21 mouse cellular contexts compared by ENCODE assay signal in genomic region chr11:76074296-76075093, GRCm38 (mm10). TPM values are rescaled to one million over a fixed set of nuclear protein-coding genes. Genes with fewer than 3 reads are reported as not detected.
A peak's percentile ranks its signal among the peaks of the same experiment; 100 is the strongest.
DNase-seq lines count a peak whose midpoint lies in the region; ATAC-seq lines count a peak whose summit lies in the region.
"Had no signal": no experiment of that assay in that cellular context is flagged by ENCODE, and none has a peak within 500 bp of the region (broad histone marks: within the 10 kb centered on the region; RNA-seq: fewer than 3 reads in every experiment).

No protein-coding gene starts in this region.

- 54% methylated on average over 11 of the region's 11 CpGs for whole genome bisulfite sequencing in embryonic facial prominence, embryonic 11.5 days
- WGBS in limb, embryonic 10.5 days = 77% methylated on average over 11 of the region's 11 CpGs
- 69% methylated on average over 11 of the region's 11 CpGs for WGBS in forebrain, embryonic 10.5 days

- H3K36me3 ChIP-seq in embryonic facial prominence, embryonic 11.5 days (replicated peaks; ENCODE audit: control insufficient read depth, insufficient read depth, low read depth, low read length) = no peaks in the 10 kb centered on the region; the same call in 1 of the 2 replicates
- H3K36me3 ChIP-seq in limb, embryonic 10.5 days = peaks cover 22% of the 10 kb centered on the region
- peaks cover 17% of the 10 kb centered on the region for H3K36me3 ChIP-seq in forebrain, embryonic 10.5 days (replicated peaks)

- H3K27me3 ChIP-seq in embryonic facial prominence, embryonic 11.5 days (ENCODE audit: control insufficient read depth, insufficient read depth, low read length) = no peaks in the 10 kb centered on the region
- no peaks in the 10 kb centered on the region for H3K27me3 ChIP-seq in limb, embryonic 10.5 days (ENCODE audit: low read depth, poor library complexity, severe bottlenecking)
- H3K27me3 ChIP-seq in forebrain, embryonic 10.5 days (ENCODE audit: poor library complexity, severe bottlenecking) = no peaks in the 10 kb centered on the region
- H3K27me3 ChIP-seq: heart, embryonic 15.5 days; hindbrain, embryonic 12.5 days; midbrain, embryonic 12.5 days; Patski had no signal

- no peak overlapping the region for H3K4me3 ChIP-seq in embryonic facial prominence, embryonic 11.5 days (ENCODE audit: low read depth, low read length)
- H3K4me3 ChIP-seq in limb, embryonic 10.5 days = no peak overlapping the region
- H3K4me3 ChIP-seq in forebrain, embryonic 10.5 days = no peak overlapping the region
- H3K4me3 ChIP-seq: erythroblast, embryonic 14.5 days; heart, embryonic 15.5 days; hindbrain, embryonic 12.5 days; midbrain, embryonic 12.5 days had no signal

- no peaks in the 10 kb centered on the region for H3K4me1 ChIP-seq in embryonic facial prominence, embryonic 11.5 days (ENCODE audit: control insufficient read depth, insufficient read depth, low read length)
- peaks cover 21% of the 10 kb centered on the region for H3K4me1 ChIP-seq in limb, embryonic 10.5 days
- peaks cover 5% of the 10 kb centered on the region; the same call in 1 of the 2 replicates for H3K4me1 ChIP-seq in forebrain, embryonic 10.5 days
- H3K4me1 ChIP-seq: midbrain, embryonic 12.5 days had no signal

- ATAC-seq in frontal cortex, adult (ENCODE audit: low TSS enrichment) = 0 out of 2 replicates have a peak, but pooled peaks have one; percentile 41
- no peak for ATAC-seq in embryonic facial prominence, embryonic 11.5 days (replicated peaks; ENCODE audit: insufficient number of reproducible peaks, low FRiP score, low TSS enrichment, low read depth)
- ATAC-seq: forebrain, embryonic 16.5 days; Patski had no signal

- H3K4me2 ChIP-seq in embryonic facial prominence, embryonic 11.5 days (ENCODE audit: low read depth, low read length) = no peak overlapping the region
- H3K4me2 ChIP-seq: heart, embryonic 15.5 days; hindbrain, embryonic 12.5 days; midbrain, embryonic 12.5 days had no signal

- H3K27ac ChIP-seq in embryonic facial prominence, embryonic 11.5 days (replicated peaks; ENCODE audit: low read depth, low read length) = no peak overlapping the region
- 0 out of 2 replicates have a peak overlapping the region, but pooled peaks have one; percentile 1 for H3K27ac ChIP-seq in limb, embryonic 10.5 days
- no peak overlapping the region for H3K27ac ChIP-seq in forebrain, embryonic 10.5 days
- H3K27ac ChIP-seq: heart, embryonic 15.5 days; hindbrain, embryonic 12.5 days; macrophage; midbrain, embryonic 12.5 days had no signal

- H3K9me3 ChIP-seq in embryonic facial prominence, embryonic 11.5 days (replicated peaks; ENCODE audit: control insufficient read depth, low read length) = no peaks in the 10 kb centered on the region
- H3K9me3 ChIP-seq in limb, embryonic 10.5 days (replicated peaks) = no peaks in the 10 kb centered on the region
- H3K9me3 ChIP-seq in forebrain, embryonic 10.5 days = no peaks in the 10 kb centered on the region
- H3K9me3 ChIP-seq: heart, embryonic 15.5 days; hindbrain, embryonic 12.5 days; midbrain, embryonic 12.5 days had no signal

- DNase-seq in frontal cortex, postnatal 14 days (ENCODE audit: low spot score in 2 of 2) = no peak
- peak; percentile 43 for DNase-seq in embryonic facial prominence, embryonic 11.5 days (ENCODE audit: low spot score)
- DNase-seq in limb, embryonic 10.5 days (ENCODE audit: low spot score) = no peak
- DNase-seq in lung, postnatal 36 days = peak; percentile 35
- DNase-seq in forebrain, embryonic 10.5 days (ENCODE audit: extremely low spot score, low spot score) = no peak
- no peak for DNase-seq in frontal cortex, adult 2 months (ENCODE audit: extremely low spot score in 1 of 2, low spot score in 1 of 2)
- no peak for DNase-seq in cerebellum, adult 11-12 months
- DNase-seq: adrenal gland, postnatal 36 days; kidney, adult 11 months; kidney, postnatal 4 days; left cerebral cortex, postnatal 4 days; right cerebral cortex, adult 18-20 months; spleen, adult 18-20 months had no signal

- H3K9ac ChIP-seq in embryonic facial prominence, embryonic 11.5 days (replicated peaks; ENCODE audit: low read length) = no peak overlapping the region
- H3K9ac ChIP-seq: heart, embryonic 15.5 days; hindbrain, embryonic 12.5 days; midbrain, embryonic 12.5 days had no signal

RNA-seq across cellular contexts. Expression of gene Rflnb, which starts 46.9 kb away (rescaled TPM):
- 34.7 TPM in 2 replicates for polyA plus RNA-seq in embryonic facial prominence, embryonic 11.5 days (2014; fragmentation: Nextera tagmentation; extraction: Ambion mirVana)
- polyA plus RNA-seq in limb, embryonic 10.5 days (2016; fragmentation: Nextera tagmentation; extraction: Ambion mirVana) = 25.6 and 35.4 TPM in 2 replicates
- polyA plus RNA-seq in forebrain, embryonic 10.5 days (2016; fragmentation: Nextera tagmentation; extraction: Ambion mirVana) = 15.4 and 16.8 TPM in 2 replicates
- polyA plus RNA-seq in frontal cortex, adult 2 months (2012; rRNA removed) = 8.4 and 10.6 TPM in 2 replicates

Comparison
In these comparisons a context has a peak if more than half of its experiments do, and no peak if none do; other contexts are left out.
1. DNase-seq: peak in embryonic facial prominence, embryonic 11.5 days (single experiment) and lung, postnatal 36 days (single experiment); none in frontal cortex, postnatal 14 days (0 of 2), limb, embryonic 10.5 days (single experiment), forebrain, embryonic 10.5 days (single experiment), frontal cortex, adult 2 months (0 of 2) and cerebellum, adult 11-12 months (single experiment).